Mouse (Mus musculus) gastrocnemius, postnatal 10 days (tissue): ENCODE measurements around the gene Mtg1. TPM values are rescaled to one million over a fixed set of nuclear protein-coding genes. Genes with fewer than 3 reads are reported as not detected.

Experiments used
- DNase-seq: peaks from one replicate; pipeline ENCODE4 v3.0.0; 2021; ENCODE audit warnings: mixed read lengths
- total RNA-seq, 2 experiments: library from RNA; stranded (reverse); gene quantifications; 2 replicates each; pipeline ENCODE4 v1.2.3; 2021

The Mtg1 gene
- total RNA-seq, 2 experiments from 2014 or later, result 21.9 to 23.5 TPM

- DNase-seq, result no peak
Observed at GRCm38 (mm10) chr7:140188391-140189328, 51.3 kb downstream of the Mtg1 start.

- DNase-seq, result no peak
Observed at GRCm38 (mm10) chr7:140190435-140190834, 53.1 kb downstream of the Mtg1 start.

DNA sequence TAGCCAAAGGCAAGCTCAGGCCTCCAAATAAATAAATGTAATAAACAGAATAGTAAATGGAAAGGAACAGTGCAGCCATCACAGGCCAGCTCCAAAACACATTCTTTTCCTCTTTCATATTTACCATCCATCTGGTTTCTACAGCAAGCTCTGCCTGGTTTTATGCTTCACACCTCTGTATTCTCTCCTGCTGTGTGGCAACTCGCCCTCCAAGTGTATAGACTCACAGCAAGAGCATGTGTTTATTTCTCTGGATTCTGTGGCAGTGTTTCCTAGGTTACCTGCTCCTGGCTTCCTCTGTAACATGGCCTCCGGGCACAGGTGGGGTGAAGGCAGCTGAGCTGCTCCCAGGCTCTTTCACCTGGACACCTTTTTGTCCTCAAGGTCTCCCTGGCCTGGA lies 55.1 kb downstream of the Mtg1 start:
- DNase-seq, result no peak

DNA sequence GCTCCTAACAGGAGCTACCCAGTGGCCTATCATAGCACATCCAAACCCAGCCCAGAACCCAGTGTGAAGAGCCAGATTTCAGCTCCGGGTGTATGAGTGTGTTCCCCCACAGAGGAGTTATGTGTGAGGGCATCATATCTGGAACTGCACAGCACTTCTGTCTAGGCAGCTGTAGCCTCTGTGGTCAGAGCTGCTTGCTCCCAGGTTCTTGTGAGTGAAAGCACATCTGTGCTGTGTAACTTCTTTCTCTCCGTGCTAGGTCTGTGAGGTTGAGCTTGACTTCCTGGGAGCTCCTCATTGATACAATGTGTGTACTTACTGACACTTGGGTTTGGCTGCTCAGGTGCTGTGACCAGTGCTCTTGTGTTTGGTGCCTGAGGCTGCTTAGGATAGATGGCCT lies 55.5 kb downstream of the Mtg1 start:
- DNase-seq, result no peak

GRCm38 (mm10) chr7:140194031-140194430 lies 56.7 kb downstream of the Mtg1 start:
- no peak for DNase-seq

- no peak for DNase-seq
Observed at GRCm38 (mm10) chr7:140196002-140196401, 58.6 kb downstream of the Mtg1 start.

Other genes with a start within 250 kb of the Mtg1 start
- gene Kndc1, start 242.9 kb upstream of the Mtg1 start, total RNA-seq, result under 1 TPM; 0.27 to 0.40 TPM
- gene Utf1, start 193.8 kb upstream of the Mtg1 start, total RNA-seq, result not detected
- not detected for gene 6430531B16Rik, start 158.8 kb upstream of the Mtg1 start, total RNA-seq
- gene Adam8, start 145.0 kb upstream of the Mtg1 start, total RNA-seq, result 1 to 10 TPM in 1 of 2 experiments, under 1 TPM in 1; 0.35 to 1.1 TPM
- gene Zfp511, start 101.2 kb upstream of the Mtg1 start, total RNA-seq, result 1 to 10 TPM; 8.8 to 10.0 TPM
- 10 to 100 TPM; 21.9 to 29.6 TPM for gene Tubgcp2, start 100.9 kb upstream of the Mtg1 start, total RNA-seq
- gene Msx3, start 88.5 kb upstream of the Mtg1 start, total RNA-seq, result not detected
- gene Caly, start 55.0 kb upstream of the Mtg1 start, total RNA-seq, result under 1 TPM in 1 of 2 experiments, not detected in 1; 0.36 TPM
- not detected for gene Prap1, start 44.2 kb upstream of the Mtg1 start, total RNA-seq
- 10 to 100 TPM; 31.2 TPM for gene Fuom, start 35.1 kb upstream of the Mtg1 start, total RNA-seq
- gene Paox, start 21.8 kb upstream of the Mtg1 start, total RNA-seq, result 1 to 10 TPM; 4.7 to 4.8 TPM
- 10 to 100 TPM; 83.5 to 93.1 TPM for gene Echs1, start 21.1 kb upstream of the Mtg1 start, total RNA-seq
- gene Sprn, start 17.3 kb downstream of the Mtg1 start, total RNA-seq, result under 1 TPM; 0.56 to 0.61 TPM
- gene Olfr522, start 27.2 kb downstream of the Mtg1 start, total RNA-seq, result not detected
- gene Olfr523, start 35.7 kb downstream of the Mtg1 start, total RNA-seq, result not detected
- gene Olfr524, start 68.4 kb downstream of the Mtg1 start, total RNA-seq, result not detected
- gene Cd163l1, start 80.7 kb downstream of the Mtg1 start, total RNA-seq, result not detected
- gene 5830411N06Rik, start 109.7 kb downstream of the Mtg1 start, total RNA-seq, result not detected
- gene Olfr525, start 183.3 kb downstream of the Mtg1 start, total RNA-seq, result not detected
- not detected for gene Olfr527, start 196.5 kb downstream of the Mtg1 start, total RNA-seq
- gene Olfr60, start 224.1 kb downstream of the Mtg1 start, total RNA-seq, result not detected
- not detected for gene Olfr530, start 238.8 kb downstream of the Mtg1 start, total RNA-seq